Mouse (Mus musculus) frontal cortex, postnatal 25 days (tissue): ENCODE data around the gene Gstp3.
"Not testable (repeated sequence)": the region's sequence is repeated elsewhere in the genome, so short reads cannot be mapped to it uniquely, and the experiment has no call there.

ENCODE experiments used
- DNase-seq, 2 experiments: peaks; one replicate each; pipeline ENCODE4 v3.0.0; 2022; ENCODE audit warnings: low spot score in 2 of 2

Gene Gstp3

GRCm38 (mm10) chr19:4089128-4089527, 29.8 kb upstream of the Gstp3 start:
- DNase-seq = no peak

GRCm38 (mm10) chr19:4088146-4088545, 28.8 kb upstream of the Gstp3 start:
- no peak for DNase-seq

GRCm38 (mm10) chr19:4087090-4087489, 27.7 kb upstream of the Gstp3 start:
- no peak for DNase-seq

GRCm38 (mm10) chr19:4086156-4086555, 26.8 kb upstream of the Gstp3 start:
- DNase-seq = no peak

- DNase-seq = no peak
Measured at GRCm38 (mm10) chr19:4084984-4085383, 25.6 kb upstream of the Gstp3 start.

GRCm38 (mm10) chr19:4083826-4084225, 24.5 kb upstream of the Gstp3 start:
- no peak for DNase-seq

- no peak for DNase-seq
Measured at GRCm38 (mm10) chr19:4083316-4083715, 23.9 kb upstream of the Gstp3 start.

GRCm38 (mm10) chr19:4082219-4082965, 23.0 kb upstream of the Gstp3 start:
- no peak for DNase-seq

GRCm38 (mm10) chr19:4081394-4081793, 22.0 kb upstream of the Gstp3 start, which contains the start of gene Cabp2:
Gene Cabp2, plus strand, starts transcription at chr19:4081578.
- no peak for DNase-seq

- no peak for DNase-seq
Measured at GRCm38 (mm10) chr19:4080511-4081009, 21.2 kb upstream of the Gstp3 start.

GRCm38 (mm10) chr19:4079594-4079993, 20.2 kb upstream of the Gstp3 start:
- no peak for DNase-seq

- DNase-seq = no peak
Measured at GRCm38 (mm10) chr19:4075531-4075930, 16.2 kb upstream of the Gstp3 start.

GRCm38 (mm10) chr19:4072706-4073424, 13.5 kb upstream of the Gstp3 start:
- no peak for DNase-seq

- no peak for DNase-seq
Measured at GRCm38 (mm10) chr19:4071406-4071805, 12.0 kb upstream of the Gstp3 start.

- DNase-seq = no peak
Measured at GRCm38 (mm10) chr19:4070756-4071155, 11.4 kb upstream of the Gstp3 start.

GRCm38 (mm10) chr19:4070311-4070710, 10.9 kb upstream of the Gstp3 start:
- no peak for DNase-seq

GRCm38 (mm10) chr19:4068717-4069410, 9.5 kb upstream of the Gstp3 start:
- no peak for DNase-seq

- not testable (repeated sequence) for DNase-seq
Measured at GRCm38 (mm10) chr19:4068242-4068641, 8.9 kb upstream of the Gstp3 start.

- no peak for DNase-seq
Measured at GRCm38 (mm10) chr19:4066877-4067276, 7.5 kb upstream of the Gstp3 start.

GRCm38 (mm10) chr19:4066280-4066679, 6.9 kb upstream of the Gstp3 start:
- no peak for DNase-seq

- DNase-seq = not testable (repeated sequence)
Measured at GRCm38 (mm10) chr19:4064501-4064900, 5.1 kb upstream of the Gstp3 start.

- DNase-seq = not testable (repeated sequence)
Measured at GRCm38 (mm10) chr19:4063357-4063756, 4.0 kb upstream of the Gstp3 start.
